Mouse (Mus musculus) layer of hippocampus, adult 9-11 months (tissue): ENCODE measurements around the gene Ptprf.

ENCODE experiments used
- DNase-seq: peaks from one replicate; pipeline ENCODE4 v3.0.0; 2022

Gene Ptprf

DNA sequence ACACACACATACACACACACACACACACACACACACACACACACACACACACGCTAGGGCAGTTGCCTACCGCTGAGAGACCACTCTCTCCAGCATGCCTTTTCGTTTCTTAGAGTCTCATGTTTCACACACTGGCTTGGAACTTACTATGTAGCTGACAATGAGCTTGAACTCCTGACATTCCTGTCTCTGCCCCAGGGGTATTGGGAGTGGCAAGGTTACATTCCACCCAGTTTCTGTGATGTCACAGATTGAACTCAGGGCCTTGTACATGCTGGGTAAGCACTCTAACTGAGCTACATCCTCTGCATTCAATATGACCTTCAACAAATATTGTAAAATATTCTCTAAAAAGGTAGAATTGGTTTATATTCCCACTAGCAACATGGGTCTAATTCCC is 92.6 kb downstream of the Ptprf start:
- DNase-seq = no peak

DNA sequence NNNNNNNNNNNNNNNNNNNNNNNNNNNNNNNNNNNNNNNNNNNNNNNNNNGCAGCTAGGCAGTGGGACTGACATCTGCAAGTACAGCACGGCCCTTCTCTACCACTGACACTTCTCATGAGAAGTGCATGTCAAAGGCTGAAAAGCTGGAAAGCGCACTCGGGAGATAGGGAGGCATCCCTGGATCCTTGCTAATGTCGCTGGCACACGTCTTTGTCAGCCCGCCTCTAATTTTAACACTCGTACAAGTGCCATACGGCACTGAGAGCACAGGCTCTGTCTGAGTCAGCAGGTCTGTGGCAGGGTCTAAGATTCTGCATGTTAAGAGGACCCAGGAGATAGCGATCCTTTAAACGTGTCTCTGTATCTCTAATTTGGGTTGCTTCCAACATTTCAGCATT is 95.0 kb downstream of the Ptprf start:
- no peak for DNase-seq

DNA sequence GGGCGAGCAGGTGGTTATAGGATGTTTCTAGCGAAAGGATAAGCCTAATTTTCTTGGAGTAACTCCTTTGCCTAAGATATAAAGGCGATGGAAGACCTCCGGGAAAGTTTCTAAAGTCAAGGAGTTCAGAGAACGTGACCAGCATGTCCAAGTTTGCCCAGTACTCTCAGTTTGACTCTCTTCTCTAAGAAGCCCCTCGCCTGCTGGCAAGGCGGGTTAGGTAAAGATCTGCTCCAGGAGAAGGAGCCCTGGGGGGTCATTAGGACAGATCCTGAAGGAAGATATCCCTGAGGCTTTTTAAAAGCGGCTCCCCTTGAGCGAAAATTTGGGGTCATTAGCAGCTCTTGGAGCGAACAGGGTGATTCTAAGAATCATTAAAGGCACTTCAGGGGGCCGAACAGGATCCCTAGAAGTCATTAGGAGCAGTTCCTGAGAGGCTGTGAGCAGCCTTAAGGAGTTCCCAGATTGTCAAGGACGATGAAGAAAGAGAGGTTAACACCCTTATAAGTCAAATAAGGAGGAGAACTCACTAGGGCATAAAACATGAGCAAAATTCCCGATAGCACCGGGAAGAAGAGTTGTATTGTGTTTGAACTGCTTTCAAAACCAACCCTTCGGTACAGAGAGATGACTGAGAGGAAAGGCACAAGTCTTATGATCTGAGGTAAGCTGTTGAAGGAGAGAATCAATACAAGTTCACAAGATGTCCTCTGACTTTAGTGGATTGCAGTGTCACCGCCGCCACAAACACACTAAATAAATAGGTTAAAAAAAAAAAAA is 110.7 kb downstream of the Ptprf start:
- no peak for DNase-seq

DNA sequence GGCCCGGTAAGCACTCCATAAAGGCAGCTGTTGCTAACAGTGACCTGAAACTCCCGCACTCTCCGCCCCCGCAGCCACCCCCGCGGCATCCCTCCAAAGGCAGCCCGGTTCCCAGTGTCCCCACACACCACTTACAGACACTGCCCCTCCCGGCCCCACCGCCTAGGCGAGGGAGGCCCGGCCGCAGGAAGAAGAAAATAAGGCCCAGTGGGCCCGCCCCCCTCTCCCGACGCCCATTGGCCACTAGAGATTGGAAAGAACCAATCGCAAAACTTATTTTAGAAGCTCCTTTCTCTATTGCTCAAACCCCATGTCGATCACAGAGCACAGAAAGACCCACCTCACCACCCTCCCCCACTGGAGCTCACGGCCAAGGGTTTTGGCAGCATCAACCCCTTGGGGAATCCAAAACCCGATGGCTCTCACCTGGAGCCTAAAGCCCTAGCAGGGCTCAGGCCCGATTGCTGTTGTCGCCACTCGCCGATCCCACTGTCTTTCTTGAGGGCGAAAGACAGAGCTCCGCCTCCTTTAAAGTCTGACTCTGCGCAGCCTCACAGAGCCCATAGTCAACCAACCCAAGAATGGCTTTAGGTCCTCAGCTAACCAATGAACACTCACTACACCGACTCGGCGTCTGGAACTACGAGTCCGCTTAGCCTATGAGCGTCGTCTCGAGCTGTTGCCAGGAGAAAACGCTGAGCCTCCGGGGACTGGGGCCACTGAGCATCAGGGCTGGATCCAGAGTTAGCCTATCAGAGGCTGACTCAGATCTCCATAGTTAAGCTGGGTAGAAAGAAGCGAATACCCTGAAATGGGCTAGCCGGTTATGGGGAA is 111.5 kb downstream of the Ptprf start, which contains the start of gene Kdm4a:
Gene Kdm4a (minus strand): TSS at position 577 of the 834 bp plus-strand sequence.
- peak; percentile 98 for DNase-seq

DNA sequence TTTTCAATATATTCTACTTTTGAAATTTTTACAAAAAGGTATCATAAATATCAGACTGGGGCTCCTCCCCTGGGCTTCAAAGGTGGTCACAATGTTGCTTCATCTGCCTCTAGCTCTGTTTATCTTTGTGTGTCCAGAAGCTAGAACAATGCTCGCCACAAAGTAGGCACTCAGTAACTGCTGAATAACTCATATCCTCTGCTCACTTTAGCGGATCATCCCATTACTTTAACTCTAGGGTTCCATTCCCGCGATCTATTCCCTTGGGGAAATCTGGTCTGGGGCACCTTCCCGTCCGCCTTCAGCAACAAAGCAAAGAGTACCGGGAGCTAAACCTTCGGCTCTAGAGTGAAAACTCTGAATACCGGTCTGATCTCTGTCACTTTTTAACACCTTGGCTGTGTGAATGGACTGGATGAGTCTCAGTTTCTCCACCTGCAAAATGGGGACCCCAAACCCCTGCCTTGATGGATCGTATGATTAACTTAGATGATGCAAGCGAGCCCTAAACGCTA is 112.2 kb downstream of the Ptprf start:
- no peak for DNase-seq

DNA sequence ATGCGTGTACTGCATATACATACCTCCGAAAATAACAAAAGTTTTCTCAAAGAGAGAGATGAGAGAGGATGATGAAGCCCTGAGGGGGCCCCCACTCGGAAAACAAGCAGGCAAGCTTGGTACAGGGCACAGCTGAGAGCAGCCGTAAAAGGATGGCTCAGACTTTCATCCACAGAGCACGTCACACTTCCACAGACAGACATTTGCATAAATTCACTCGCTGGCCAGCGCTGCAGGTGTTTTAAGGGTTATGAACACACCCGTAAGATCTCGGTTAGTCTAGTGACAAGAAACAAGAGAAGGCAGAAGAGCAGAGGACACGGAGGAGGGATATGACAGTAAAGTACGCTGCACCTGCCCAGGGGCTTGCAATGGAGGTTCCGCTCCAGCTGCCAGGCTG is 118.7 kb downstream of the Ptprf start:
- no peak for DNase-seq

DNA sequence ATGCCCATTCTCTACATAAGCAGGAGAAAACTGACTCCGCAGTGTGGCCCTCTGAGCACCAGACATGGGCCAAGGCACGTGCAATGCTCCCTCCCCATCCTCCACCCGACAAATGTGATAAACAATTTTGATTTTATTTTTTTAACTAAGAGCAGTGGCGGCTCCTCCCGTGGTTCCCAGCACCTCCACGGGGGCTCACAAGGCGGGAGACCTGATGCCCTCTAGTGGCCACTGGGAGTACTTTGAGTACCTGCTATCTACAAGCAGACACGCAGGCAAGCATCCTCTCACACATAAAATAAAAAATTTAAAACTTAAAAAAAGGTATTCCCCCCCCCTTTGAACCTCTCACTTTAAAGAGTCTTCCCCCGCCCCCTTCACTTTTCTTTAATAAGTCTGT is 120.2 kb downstream of the Ptprf start:
- DNase-seq = no peak

DNA sequence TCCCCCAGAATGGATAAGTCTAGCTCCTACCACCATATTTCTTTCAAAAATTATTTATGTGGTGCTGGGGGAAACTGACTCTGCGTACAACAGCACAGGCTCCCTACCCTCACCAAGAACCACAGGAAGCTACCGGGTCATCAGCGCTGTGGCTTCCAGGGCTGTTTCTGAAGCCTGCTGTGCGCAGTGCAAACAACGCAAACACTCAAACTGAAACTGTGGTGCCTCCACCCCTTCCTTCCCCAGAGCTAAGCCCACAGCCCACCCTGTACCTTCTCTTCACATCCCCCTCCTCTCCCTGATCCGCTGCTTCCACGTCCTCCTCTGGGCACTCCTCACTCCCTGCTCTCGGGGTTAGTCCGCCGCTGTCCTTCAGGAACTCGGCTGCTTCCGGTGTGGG is 129.1 kb downstream of the Ptprf start:
- DNase-seq = no peak
